Mouse (Mus musculus) intestine, postnatal 0 days (tissue): ENCODE data around the gene Zfp963. TPM values are rescaled to one million over a fixed set of nuclear protein-coding genes. Genes with fewer than 3 reads are reported as not detected.

Source experiments
- ATAC-seq: fragments of 200-750 bp; cut with Nextera tagmentation; 2 replicates; pipeline ENCODE4 v1.8.0; 2017; ENCODE audit warnings: mild to moderate bottlenecking, moderate TSS enrichment, moderate library complexity
- H3K27ac ChIP-seq: fragments of 300-500 bp; sonication (generic); 2 replicates; pipeline ENCODE4 v1.5.1; 2014; ENCODE audit warnings: mild to moderate bottlenecking, low read depth, low read length, moderate library complexity
- H3K27me3 ChIP-seq: fragments of 300-500 bp; sonication (generic); replicated peaks from 2 replicates; pipeline ENCODE4 v1.6.1; 2014; ENCODE audit warnings: low read length, mixed read lengths; ENCODE audit not compliant: control insufficient read depth, insufficient read depth
- H3K36me3 ChIP-seq: fragments of 300-500 bp; sonication (generic); 2 replicates; pipeline ENCODE4 v1.6.1; 2014; ENCODE audit warnings: mild to moderate bottlenecking, moderate library complexity; ENCODE audit not compliant: control insufficient read depth, insufficient read depth
- H3K4me1 ChIP-seq: fragments of 300-500 bp; sonication (generic); replicated peaks from 2 replicates; pipeline ENCODE4 v1.6.1; 2014; ENCODE audit warnings: antibody characterized with exemption, low read length, mixed read lengths; ENCODE audit not compliant: control insufficient read depth, insufficient read depth
- H3K4me2 ChIP-seq: fragments of 300-500 bp; sonication (generic); replicated peaks from 2 replicates; pipeline ENCODE4 v1.6.1; 2014; ENCODE audit warnings: low read depth, mild to moderate bottlenecking, moderate library complexity
- H3K4me3 ChIP-seq: fragments of 300-500 bp; sonication (generic); 2 replicates; pipeline ENCODE4 v1.5.1; 2014; ENCODE audit warnings: low read depth, low read length
- H3K9ac ChIP-seq: fragments of 300-500 bp; sonication (generic); 2 replicates; pipeline ENCODE4 v1.6.1; 2014; ENCODE audit warnings: mild to moderate bottlenecking, low read depth, low read length
- H3K9me3 ChIP-seq: fragments of 300-500 bp; sonication (generic); 2 replicates; pipeline ENCODE4 v1.6.1; 2016; ENCODE audit warnings: mixed run types; ENCODE audit not compliant: control insufficient read depth
- CTCF ChIP-seq: sonication (generic); IDR thresholded peaks from 2 replicates; pipeline ENCODE4 v1.5.1; 2016; ENCODE audit warnings: low read depth, mild to moderate bottlenecking, control low read depth, antibody characterized with exemption, moderate library complexity
- WGBS: fragments of 180-500 bp; shearing (Covaris S2); extraction: QIAGEN DNeasy Blood & Tissue Kit; methylation state at CpG from one replicate; pipeline ENCODE4 v1.1.7; 2014; 5-methylcytosine and 5-hydroxymethylcytosine counted together
- polyA plus RNA-seq: library from polyadenylated mRNA; unstranded; fragments of >200 nt; fragmentation: Nextera tagmentation; extraction: Ambion mirVana; gene quantifications from 2 replicates; pipeline ENCODE4 v1.2.1, GENCODE M21; 2015

The Zfp963 gene
- polyA plus RNA-seq, 1 experiment from 2014 or later: 4.6 TPM

DNA sequence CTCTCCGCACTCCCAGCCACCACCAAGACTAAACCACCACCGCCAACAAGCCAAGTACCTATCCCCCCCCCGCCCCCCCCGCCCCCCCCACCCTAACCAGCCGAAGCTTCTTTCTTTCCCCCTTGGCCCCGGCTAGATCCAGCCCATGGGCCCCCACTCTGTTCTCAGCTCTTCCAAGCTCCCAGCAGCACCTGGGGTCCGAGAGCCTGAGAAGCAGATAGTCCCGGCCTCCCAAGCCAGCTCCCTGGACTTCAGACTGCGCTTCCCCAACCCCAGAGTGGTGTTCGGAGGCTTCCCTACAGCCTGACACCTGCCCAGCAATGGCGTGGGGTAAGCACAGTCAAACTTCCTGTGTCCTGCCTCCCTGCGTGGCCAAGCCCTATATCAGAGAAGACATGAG is 27.3 kb upstream of the Zfp963 start:
- no peak overlapping the region for H3K4me2 ChIP-seq
- no peaks in the 10 kb centered on the region for H3K36me3 ChIP-seq
- H3K27me3 ChIP-seq: no peaks in the 10 kb centered on the region
- ATAC-seq: no peak
- H3K9me3 ChIP-seq: no peaks in the 10 kb centered on the region
- WGBS: 57% methylated on average over 12 of the region's 12 CpGs
- H3K27ac ChIP-seq: no peak overlapping the region
- TF ChIP-seq CTCF: no peak
- H3K4me3 ChIP-seq: no peak overlapping the region
- 0 out of 2 replicates have a peak, but pooled peaks cover 3% of the 10 kb centered on the region for H3K4me1 ChIP-seq
- H3K9ac ChIP-seq: no peak overlapping the region

GRCm38 (mm10) chr8:69775149-69775534 is 25.4 kb upstream of the Zfp963 start:
- H3K27ac ChIP-seq: no peak overlapping the region
- WGBS: 43% methylated on average over 2 of the region's 2 CpGs
- H3K4me2 ChIP-seq: peak overlapping the region; percentile 59
- no peaks in the 10 kb centered on the region for H3K9me3 ChIP-seq
- no peaks in the 10 kb centered on the region for H3K36me3 ChIP-seq
- no peak for ATAC-seq
- H3K4me1 ChIP-seq: 0 out of 2 replicates have a peak, but pooled peaks cover 3% of the 10 kb centered on the region
- TF ChIP-seq CTCF: no peak
- no peaks in the 10 kb centered on the region for H3K27me3 ChIP-seq
- H3K4me3 ChIP-seq: peak overlapping the region; percentile 87
- H3K9ac ChIP-seq: no peak overlapping the region

DNA sequence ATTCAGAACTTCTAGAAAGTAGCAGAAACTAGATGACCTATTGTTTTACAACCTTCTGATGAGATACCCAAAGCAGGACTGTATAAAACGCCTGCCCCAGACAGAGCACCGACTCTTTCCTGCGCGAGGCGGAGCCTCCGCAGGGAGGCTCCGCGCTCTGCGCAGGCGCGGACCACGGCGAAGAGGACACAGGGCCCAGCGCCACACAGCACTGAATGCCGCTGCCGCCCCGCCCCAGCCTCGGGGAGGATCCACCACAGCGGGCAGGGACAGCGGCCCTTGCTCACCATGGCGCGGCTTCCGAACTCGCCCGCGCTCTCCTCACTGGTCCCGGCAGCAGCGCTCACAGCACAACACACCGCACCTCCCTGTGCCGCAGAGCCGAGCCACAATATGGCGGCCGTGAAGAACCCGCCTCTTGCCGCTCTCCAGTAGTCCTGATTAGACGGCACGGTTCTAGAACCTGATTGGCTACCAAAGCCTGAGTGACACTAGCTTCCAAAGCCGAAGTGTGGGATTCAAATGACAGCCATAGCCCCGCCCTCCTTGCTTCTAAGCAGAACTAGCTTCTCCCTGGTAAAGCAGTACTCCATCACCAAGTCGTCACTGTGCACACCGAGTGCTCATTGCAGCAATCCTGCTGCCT is 24.9 kb upstream of the Zfp963 start, which contains the start of gene Gm20422:
Gm20422 (minus strand) TSS at position 384 of the 646 bp plus-strand sequence.
- Histone ChIP-seq H3K27ac (peak within 1 kb of the TSS; percentile 99), H3K4me2 (peak within 1 kb of the TSS; percentile 59), H3K36me3 (0 out of 2 replicates have a peak, but pooled peaks cover under 1% of the 10 kb centered on the region), H3K27me3 (no peaks in the 10 kb centered on the region), H3K4me3 (peak within 1 kb of the TSS; percentile 87), H3K4me1 (0 out of 2 replicates have a peak, but pooled peaks cover 3% of the 10 kb centered on the region), H3K9ac (peak within 1 kb of the TSS; percentile 91), H3K9me3 (no peaks in the 10 kb centered on the region)
- TF ChIP-seq CTCF: no peak
- peak; percentile 100 for ATAC-seq
- WGBS: under 1% methylated on average over 41 of the region's 41 CpGs

GRCm38 (mm10) chr8:69772106-69772505 is 22.3 kb upstream of the Zfp963 start:
- no peak for TF ChIP-seq CTCF
- WGBS: 78% methylated on average over 2 of the region's 2 CpGs
- ATAC-seq: no peak
- no peaks in the 10 kb centered on the region for H3K9me3 ChIP-seq
- H3K27ac ChIP-seq: no peak overlapping the region
- 0 out of 2 replicates have a peak, but pooled peaks cover 3% of the 10 kb centered on the region for H3K4me1 ChIP-seq
- H3K4me3 ChIP-seq: no peak overlapping the region
- H3K36me3 ChIP-seq: peaks cover 23% of the 10 kb centered on the region
- H3K4me2 ChIP-seq: no peak overlapping the region
- no peak overlapping the region for H3K9ac ChIP-seq
- H3K27me3 ChIP-seq: no peaks in the 10 kb centered on the region

DNA sequence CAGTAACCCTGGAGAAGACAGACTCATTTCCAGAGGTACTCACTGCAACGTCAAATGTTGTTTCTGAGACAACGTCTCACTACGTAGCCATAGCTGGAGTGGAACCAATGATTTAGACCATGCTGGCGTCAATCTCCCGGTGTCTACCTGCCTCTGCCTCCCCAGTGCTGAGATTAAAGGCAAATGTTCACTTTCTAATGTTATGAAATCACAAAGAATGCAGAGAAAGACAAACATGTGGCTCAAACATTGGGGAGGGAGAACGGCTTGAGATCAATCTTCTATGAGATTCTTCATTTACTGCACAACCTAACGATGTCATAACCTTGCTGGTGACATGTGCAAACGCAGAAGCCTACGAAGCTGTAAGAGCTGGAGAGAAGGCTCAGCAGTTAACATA is 21.5 kb upstream of the Zfp963 start:
- Histone ChIP-seq H3K36me3 (peaks cover 32% of the 10 kb centered on the region), H3K4me2 (no peak overlapping the region), H3K27me3 (no peaks in the 10 kb centered on the region), H3K4me1 (0 out of 2 replicates have a peak, but pooled peaks cover 3% of the 10 kb centered on the region), H3K9me3 (peaks cover 5% of the 10 kb centered on the region; the same call in 1 of the 2 replicates), H3K4me3 (no peak overlapping the region), H3K27ac (no peak overlapping the region), H3K9ac (no peak overlapping the region)
- TF ChIP-seq CTCF: no peak
- 82% methylated on average over 9 of the region's 9 CpGs for WGBS
- no peak for ATAC-seq

GRCm38 (mm10) chr8:69761814-69762445 is 12.2 kb upstream of the Zfp963 start:
- no peak overlapping the region for H3K9ac ChIP-seq
- ATAC-seq: no peak
- no peaks in the 10 kb centered on the region for H3K27me3 ChIP-seq
- peaks cover 13% of the 10 kb centered on the region; the same call in 1 of the 2 replicates for H3K9me3 ChIP-seq
- H3K4me1 ChIP-seq: no peaks in the 10 kb centered on the region
- no peak overlapping the region for H3K4me3 ChIP-seq
- H3K27ac ChIP-seq: no peak overlapping the region
- TF ChIP-seq CTCF: no peak
- peaks cover 62% of the 10 kb centered on the region for H3K36me3 ChIP-seq
- H3K4me2 ChIP-seq: no peak overlapping the region
- 91% methylated on average over 4 of the region's 4 CpGs for WGBS
